Mouse (Mus musculus) limb, embryonic 14.5 days (tissue): ENCODE results near the gene Plekhg4. TPM values are rescaled to one million over a fixed set of nuclear protein-coding genes. Genes with fewer than 3 reads are reported as not detected.

Experiments used
- ATAC-seq: fragments of 200-750 bp; cut with Nextera tagmentation; 2 replicates; pipeline ENCODE4 v1.8.0; 2017; ENCODE audit warnings: low read depth, moderate number of reproducible peaks, moderate TSS enrichment; ENCODE audit not compliant: low FRiP score
- DNase-seq: peaks from one replicate; pipeline ENCODE4 v3.0.0-alpha.2; 2015; ENCODE audit warnings: low spot score
- H3K27ac ChIP-seq: fragments of 300-500 bp; sonication (generic); replicated peaks from 2 replicates; pipeline ENCODE4 v1.5.1; 2014; ENCODE audit warnings: low read depth, mild to moderate bottlenecking, low read length, moderate library complexity, mixed read lengths
- H3K27me3 ChIP-seq: fragments of 300-500 bp; sonication (generic); 2 replicates; pipeline ENCODE4 v1.6.1; 2014; ENCODE audit warnings: low read length, mixed read lengths; ENCODE audit not compliant: control insufficient read depth, insufficient read depth
- H3K36me3 ChIP-seq: fragments of 300-500 bp; sonication (generic); 2 replicates; pipeline ENCODE4 v1.6.1; 2014; ENCODE audit warnings: mild to moderate bottlenecking, low read length, moderate library complexity, mixed read lengths; ENCODE audit not compliant: control insufficient read depth, insufficient read depth
- H3K4me1 ChIP-seq: fragments of 300-500 bp; sonication (generic); 2 replicates; pipeline ENCODE4 v1.6.1; 2014; ENCODE audit warnings: antibody characterized with exemption, low read length, mixed read lengths; ENCODE audit not compliant: control insufficient read depth, insufficient read depth
- H3K4me2 ChIP-seq: fragments of 300-500 bp; sonication (generic); replicated peaks from 2 replicates; pipeline ENCODE4 v1.6.1; 2014; ENCODE audit warnings: low read depth, mild to moderate bottlenecking, low read length, moderate library complexity; ENCODE audit not compliant: severe bottlenecking
- H3K4me3 ChIP-seq: fragments of 300-500 bp; sonication (generic); replicated peaks from 2 replicates; pipeline ENCODE4 v1.5.1; 2014; ENCODE audit warnings: low read length
- H3K9ac ChIP-seq: fragments of 300-500 bp; sonication (generic); 2 replicates; pipeline ENCODE4 v1.6.1; 2014; ENCODE audit warnings: mild to moderate bottlenecking, low read depth, low read length, moderate library complexity; ENCODE audit not compliant: severe bottlenecking
- H3K9me3 ChIP-seq: fragments of 300-500 bp; sonication (generic); 2 replicates; pipeline ENCODE4 v1.6.1; 2016; ENCODE audit warnings: low read length; ENCODE audit not compliant: control insufficient read depth
- POLR2A ChIP-seq: fragments of 200-500 bp; IDR thresholded peaks from 2 replicates; pipeline ENCODE4 v1.8.0; 2012; ENCODE audit warnings: inconsistent platforms, mild to moderate bottlenecking, moderate library complexity, borderline replicate concordance; ENCODE audit not compliant: insufficient read depth, insufficient read length; ENCODE audit errors: extremely low read depth
- WGBS: fragments of 180-500 bp; shearing (Covaris S2); extraction: QIAGEN DNeasy Blood & Tissue Kit; methylation state at CpG from one replicate; pipeline ENCODE4 v1.1.7; 2014; 5-methylcytosine and 5-hydroxymethylcytosine counted together
- polyA plus RNA-seq, 2 experiments: library from polyadenylated mRNA; depleted of rRNA in 1 of 2; stranded (reverse) in 1 of 2; unstranded in 1 of 2; fragments of >200 nt; fragmentation: Nextera tagmentation in 1 of 2; extraction: Ambion mirVana in 1 of 2; gene quantifications; 2 replicates each; pipeline versions ENCODE4 v1.2.1 to v1.2.3; 2012 to 2014

The Plekhg4 gene
- polyA plus RNA-seq, 2 experiments: 1.2 to 3.9 TPM

GRCm38 (mm10) chr8:105389096-105389495, 16.0 kb downstream of the Plekhg4 start:
- no peaks in the 10 kb centered on the region for H3K9me3 ChIP-seq
- no peak for DNase-seq
- H3K27ac ChIP-seq: no peak overlapping the region
- H3K27me3 ChIP-seq: no peaks in the 10 kb centered on the region
- no peaks in the 10 kb centered on the region for H3K36me3 ChIP-seq
- H3K4me3 ChIP-seq: no peak overlapping the region
- H3K4me2 ChIP-seq: no peak overlapping the region
- no peak overlapping the region for H3K9ac ChIP-seq
- 69% methylated on average over 6 of the region's 6 CpGs for WGBS
- peaks cover 26% of the 10 kb centered on the region for H3K4me1 ChIP-seq
- no peak for TF ChIP-seq POLR2A
- ATAC-seq: no peak

DNA sequence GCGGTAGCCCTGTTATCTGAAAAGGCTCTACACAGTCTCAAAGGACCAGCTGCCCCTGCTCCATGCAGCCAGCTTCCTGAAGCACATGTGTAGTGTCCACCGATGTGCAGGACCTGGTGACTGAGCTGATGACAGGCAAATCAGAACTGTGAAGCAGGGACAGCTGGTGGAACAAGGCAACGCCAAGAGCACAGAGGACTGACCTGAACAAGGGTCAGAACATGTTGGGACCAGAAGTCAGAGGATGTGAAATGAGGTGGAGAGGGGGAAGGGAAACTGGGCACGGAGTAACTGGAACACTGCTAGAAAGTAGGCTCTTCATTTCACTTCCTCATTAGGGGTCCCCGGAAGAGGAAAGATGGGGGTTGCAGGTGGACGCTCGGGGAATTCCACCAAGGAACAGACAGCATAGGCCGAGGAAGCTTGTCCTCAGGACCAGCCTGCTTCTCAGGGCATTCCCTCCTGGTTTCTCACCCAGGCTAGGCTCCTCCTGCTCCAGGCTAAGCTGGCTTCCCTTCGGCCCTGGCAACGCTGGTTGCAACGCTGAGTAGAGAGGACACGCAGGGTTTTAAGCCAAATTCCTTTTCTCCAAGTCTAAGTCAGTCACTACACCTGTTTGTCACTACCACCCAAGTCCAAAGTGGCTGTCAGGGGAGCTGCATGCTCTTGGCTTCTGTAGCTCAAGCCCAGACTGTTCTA, 20.2 kb downstream of the Plekhg4 start:
- H3K9me3 ChIP-seq: no peaks in the 10 kb centered on the region
- no peaks in the 10 kb centered on the region for H3K27me3 ChIP-seq
- H3K4me1 ChIP-seq: 0 out of 2 replicates have a peak, but pooled peaks cover 6% of the 10 kb centered on the region
- H3K36me3 ChIP-seq: no peaks in the 10 kb centered on the region
- DNase-seq (no peak), ATAC-seq (no peak)
- H3K9ac ChIP-seq: no peak overlapping the region
- 83% methylated on average over 12 of the region's 12 CpGs for WGBS
- no peak for TF ChIP-seq POLR2A
- H3K4me3 ChIP-seq: no peak overlapping the region
- no peak overlapping the region for H3K27ac ChIP-seq
- H3K4me2 ChIP-seq: no peak overlapping the region

DNA sequence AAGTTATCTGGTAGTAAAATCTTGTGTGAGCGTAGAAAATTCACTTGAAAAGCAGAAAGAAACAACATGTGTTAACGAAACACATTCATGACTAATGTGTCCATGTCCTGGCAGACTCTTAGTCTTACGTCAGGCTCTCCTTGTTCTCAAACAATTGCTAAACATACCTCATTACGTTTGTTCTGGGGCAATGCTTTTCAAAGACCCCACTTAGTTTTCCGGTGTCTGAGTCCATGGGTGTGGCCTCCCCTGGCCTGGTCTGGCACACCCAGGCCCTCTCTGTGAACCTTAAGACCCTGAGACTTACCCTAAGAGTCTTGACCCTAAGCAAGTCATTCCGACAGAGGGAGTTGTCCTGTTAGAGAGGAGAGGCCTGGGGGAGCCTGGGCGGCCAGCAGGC, 20.8 kb downstream of the Plekhg4 start:
- 77% methylated on average over 7 of the region's 7 CpGs for WGBS
- H3K9ac ChIP-seq: no peak overlapping the region
- no peaks in the 10 kb centered on the region for H3K36me3 ChIP-seq
- TF ChIP-seq POLR2A: no peak
- ATAC-seq: no peak
- H3K27me3 ChIP-seq: no peaks in the 10 kb centered on the region
- H3K27ac ChIP-seq: no peak overlapping the region
- no peak overlapping the region for H3K4me3 ChIP-seq
- no peaks in the 10 kb centered on the region for H3K4me1 ChIP-seq
- H3K4me2 ChIP-seq: no peak overlapping the region
- H3K9me3 ChIP-seq: no peaks in the 10 kb centered on the region
- DNase-seq: no peak

DNA sequence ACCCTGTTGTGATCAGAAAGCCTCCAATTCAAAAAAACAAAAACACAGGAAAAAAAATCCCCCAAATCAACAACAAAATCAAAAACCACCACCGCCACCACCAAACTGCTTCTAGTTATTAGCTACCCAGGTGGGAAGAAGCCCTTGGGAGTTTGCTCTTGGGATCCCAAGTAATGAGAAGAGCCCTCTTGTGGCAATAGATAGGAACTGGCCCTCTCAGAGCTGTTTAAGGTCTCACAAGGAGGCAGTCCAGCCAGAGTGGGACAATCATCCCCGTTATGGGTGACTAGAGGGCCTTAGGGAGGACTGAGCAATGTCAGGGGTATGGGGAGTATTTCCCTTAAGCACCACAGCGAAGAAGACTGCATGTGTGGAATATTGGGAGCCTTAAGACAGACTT, 24.7 kb downstream of the Plekhg4 start:
- Histone ChIP-seq H3K4me2 (no peak overlapping the region), H3K36me3 (no peaks in the 10 kb centered on the region), H3K4me3 (no peak overlapping the region), H3K4me1 (no peaks in the 10 kb centered on the region), H3K27ac (no peak overlapping the region), H3K27me3 (no peaks in the 10 kb centered on the region), H3K9ac (no peak overlapping the region), H3K9me3 (0 out of 2 replicates have a peak, but pooled peaks cover 3% of the 10 kb centered on the region)
- no peak for ATAC-seq
- TF ChIP-seq POLR2A: no peak
- WGBS: 35% methylated on average over 3 of the region's 3 CpGs
- peak; percentile 70 for DNase-seq

DNA sequence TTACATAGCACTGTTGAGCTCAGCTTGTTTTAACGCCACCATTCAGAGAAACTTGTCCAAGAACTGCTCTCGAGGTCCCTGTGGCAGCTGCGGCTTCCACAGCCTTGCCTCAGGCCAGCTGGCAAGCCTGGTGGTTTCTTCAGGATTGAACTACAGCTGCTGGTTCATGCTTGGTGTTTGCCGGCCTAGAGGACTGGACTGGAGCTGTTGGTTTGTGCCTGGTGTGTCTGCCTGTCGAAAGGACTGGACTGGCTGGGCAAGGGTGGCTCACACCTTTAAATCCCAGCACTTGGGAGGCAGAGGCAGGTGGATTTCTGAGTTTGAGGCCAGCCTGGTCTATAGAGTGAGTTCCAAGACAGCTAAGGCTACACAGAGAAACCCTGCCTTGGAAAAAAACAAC, 26.9 kb downstream of the Plekhg4 start:
- TF ChIP-seq POLR2A: no peak
- WGBS: 78% methylated on average over 5 of the region's 5 CpGs
- no peak for ATAC-seq
- Histone ChIP-seq H3K4me2 (no peak overlapping the region), H3K9ac (no peak overlapping the region), H3K27me3 (no peaks in the 10 kb centered on the region), H3K4me1 (no peaks in the 10 kb centered on the region), H3K36me3 (no peaks in the 10 kb centered on the region), H3K9me3 (0 out of 2 replicates have a peak, but pooled peaks cover 3% of the 10 kb centered on the region), H3K27ac (no peak overlapping the region), H3K4me3 (no peak overlapping the region)
- DNase-seq: no peak
